Mouse (Mus musculus): ENCODE data around the gene Eif2ak4. TPM values are rescaled to one million over a fixed set of nuclear protein-coding genes. Genes with fewer than 3 reads are reported as not detected.

Gene Eif2ak4
- polyA plus RNA-seq, 1 experiment from 2014 or later: 6.5 TPM

GRCm38 (mm10) chr2:118399751-118400150 is 11.3 kb downstream of the Eif2ak4 start:
- ATAC-seq (replicated peaks; ENCODE audit: extremely low read depth, insufficient read depth, low FRiP score): no peak
- H3K4me2 ChIP-seq (ENCODE audit: low read depth, low read length): no peak overlapping the region
- H3K9ac ChIP-seq (ENCODE audit: low read length): no peak overlapping the region
- 88% methylated on average over 5 of the region's 5 CpGs for WGBS
- H3K4me3 ChIP-seq (ENCODE audit: low read length): no peak overlapping the region
- H3K27ac ChIP-seq (ENCODE audit: low read length): no peak overlapping the region
- no peaks in the 10 kb centered on the region for H3K9me3 ChIP-seq (replicated peaks; ENCODE audit: control insufficient read depth, low read length)
- H3K4me1 ChIP-seq (ENCODE audit: control insufficient read depth, insufficient read depth, low read length): no peaks in the 10 kb centered on the region
- no peaks in the 10 kb centered on the region for H3K27me3 ChIP-seq (ENCODE audit: control insufficient read depth, insufficient read depth, low read length)
- H3K36me3 ChIP-seq (ENCODE audit: control insufficient read depth, insufficient read depth): peaks cover 2% of the 10 kb centered on the region; the same call in 1 of the 2 replicates

GRCm38 (mm10) chr2:118401834-118402727 is 13.7 kb downstream of the Eif2ak4 start:
- Histone ChIP-seq H3K4me2 (ENCODE audit: low read depth, low read length) (no peak overlapping the region), H3K27ac (ENCODE audit: low read length) (no peak overlapping the region), H3K4me1 (ENCODE audit: control insufficient read depth, insufficient read depth, low read length) (no peaks in the 10 kb centered on the region), H3K36me3 (ENCODE audit: control insufficient read depth, insufficient read depth) (peaks cover 2% of the 10 kb centered on the region; the same call in 1 of the 2 replicates), H3K9ac (ENCODE audit: low read length) (no peak overlapping the region), H3K4me3 (ENCODE audit: low read length) (no peak overlapping the region), H3K27me3 (ENCODE audit: control insufficient read depth, insufficient read depth, low read length) (no peaks in the 10 kb centered on the region), H3K9me3 (replicated peaks; ENCODE audit: control insufficient read depth, low read length) (no peaks in the 10 kb centered on the region)
- WGBS: 83% methylated on average over 5 of the region's 5 CpGs
- no peak for ATAC-seq (replicated peaks; ENCODE audit: extremely low read depth, insufficient read depth, low FRiP score)

- H3K4me1 ChIP-seq (ENCODE audit: control insufficient read depth, insufficient read depth, low read length): no peaks in the 10 kb centered on the region
- 83% methylated on average over 5 of the region's 5 CpGs for WGBS
- H3K36me3 ChIP-seq (ENCODE audit: control insufficient read depth, insufficient read depth): peaks cover 8% of the 10 kb centered on the region
- no peak overlapping the region for H3K27ac ChIP-seq (ENCODE audit: low read length)
- ATAC-seq (replicated peaks; ENCODE audit: extremely low read depth, insufficient read depth, low FRiP score): no peak
- no peaks in the 10 kb centered on the region for H3K27me3 ChIP-seq (ENCODE audit: control insufficient read depth, insufficient read depth, low read length)
- H3K4me3 ChIP-seq (ENCODE audit: low read length): no peak overlapping the region
- H3K9me3 ChIP-seq (replicated peaks; ENCODE audit: control insufficient read depth, low read length): no peaks in the 10 kb centered on the region
- H3K9ac ChIP-seq (ENCODE audit: low read length): no peak overlapping the region
- H3K4me2 ChIP-seq (ENCODE audit: low read depth, low read length): no peak overlapping the region
These were observed 15.9 kb downstream of the Eif2ak4 start for GRCm38 (mm10) chr2:118404336-118404735.

GRCm38 (mm10) chr2:118405568-118405967 is 17.1 kb downstream of the Eif2ak4 start:
- Histone ChIP-seq H3K27me3 (ENCODE audit: control insufficient read depth, insufficient read depth, low read length) (no peaks in the 10 kb centered on the region), H3K36me3 (ENCODE audit: control insufficient read depth, insufficient read depth) (peaks cover 10% of the 10 kb centered on the region), H3K4me2 (ENCODE audit: low read depth, low read length) (no peak overlapping the region), H3K4me1 (ENCODE audit: control insufficient read depth, insufficient read depth, low read length) (no peaks in the 10 kb centered on the region), H3K9me3 (replicated peaks; ENCODE audit: control insufficient read depth, low read length) (no peaks in the 10 kb centered on the region), H3K4me3 (ENCODE audit: low read length) (no peak overlapping the region), H3K27ac (ENCODE audit: low read length) (no peak overlapping the region), H3K9ac (ENCODE audit: low read length) (no peak overlapping the region)
- WGBS: 84% methylated on average over 4 of the region's 4 CpGs
- ATAC-seq (replicated peaks; ENCODE audit: extremely low read depth, insufficient read depth, low FRiP score): no peak

- Histone ChIP-seq H3K4me3 (ENCODE audit: low read length) (no peak overlapping the region), H3K4me2 (ENCODE audit: low read depth, low read length) (no peak overlapping the region), H3K27ac (ENCODE audit: low read length) (no peak overlapping the region), H3K27me3 (ENCODE audit: control insufficient read depth, insufficient read depth, low read length) (no peaks in the 10 kb centered on the region), H3K9me3 (replicated peaks; ENCODE audit: control insufficient read depth, low read length) (no peaks in the 10 kb centered on the region), H3K9ac (ENCODE audit: low read length) (no peak overlapping the region), H3K4me1 (ENCODE audit: control insufficient read depth, insufficient read depth, low read length) (no peaks in the 10 kb centered on the region), H3K36me3 (ENCODE audit: control insufficient read depth, insufficient read depth) (peaks cover 19% of the 10 kb centered on the region)
- WGBS: 70% methylated on average over 2 of the region's 2 CpGs
- ATAC-seq (replicated peaks; ENCODE audit: extremely low read depth, insufficient read depth, low FRiP score): no peak
These were observed 18.4 kb downstream of the Eif2ak4 start for GRCm38 (mm10) chr2:118406811-118407210.

GRCm38 (mm10) chr2:118408336-118408895 is 20.0 kb downstream of the Eif2ak4 start:
- Histone ChIP-seq H3K4me1 (ENCODE audit: control insufficient read depth, insufficient read depth, low read length) (no peaks in the 10 kb centered on the region), H3K9ac (ENCODE audit: low read length) (no peak overlapping the region), H3K9me3 (replicated peaks; ENCODE audit: control insufficient read depth, low read length) (no peaks in the 10 kb centered on the region), H3K4me3 (ENCODE audit: low read length) (no peak overlapping the region), H3K27me3 (ENCODE audit: control insufficient read depth, insufficient read depth, low read length) (no peaks in the 10 kb centered on the region), H3K4me2 (ENCODE audit: low read depth, low read length) (no peak overlapping the region), H3K27ac (ENCODE audit: low read length) (no peak overlapping the region), H3K36me3 (ENCODE audit: control insufficient read depth, insufficient read depth) (peaks cover 29% of the 10 kb centered on the region)
- no peak for ATAC-seq (replicated peaks; ENCODE audit: extremely low read depth, insufficient read depth, low FRiP score)
- WGBS: 82% methylated on average over 4 of the region's 4 CpGs

GRCm38 (mm10) chr2:118412821-118413220 is 24.4 kb downstream of the Eif2ak4 start:
- WGBS: 94% methylated on average over 11 of the region's 11 CpGs
- Histone ChIP-seq H3K27me3 (ENCODE audit: control insufficient read depth, insufficient read depth, low read length) (no peaks in the 10 kb centered on the region), H3K4me3 (ENCODE audit: low read length) (no peak overlapping the region), H3K9ac (ENCODE audit: low read length) (no peak overlapping the region), H3K4me2 (ENCODE audit: low read depth, low read length) (no peak overlapping the region), H3K4me1 (ENCODE audit: control insufficient read depth, insufficient read depth, low read length) (no peaks in the 10 kb centered on the region), H3K9me3 (replicated peaks; ENCODE audit: control insufficient read depth, low read length) (no peaks in the 10 kb centered on the region), H3K36me3 (ENCODE audit: control insufficient read depth, insufficient read depth) (peaks cover 43% of the 10 kb centered on the region), H3K27ac (ENCODE audit: low read length) (no peak overlapping the region)
- no peak for ATAC-seq (replicated peaks; ENCODE audit: extremely low read depth, insufficient read depth, low FRiP score)

GRCm38 (mm10) chr2:118415601-118416355 is 27.4 kb downstream of the Eif2ak4 start:
- Histone ChIP-seq H3K27ac (ENCODE audit: low read length) (no peak overlapping the region), H3K4me2 (ENCODE audit: low read depth, low read length) (no peak overlapping the region), H3K4me1 (ENCODE audit: control insufficient read depth, insufficient read depth, low read length) (no peaks in the 10 kb centered on the region), H3K9ac (ENCODE audit: low read length) (no peak overlapping the region), H3K27me3 (ENCODE audit: control insufficient read depth, insufficient read depth, low read length) (no peaks in the 10 kb centered on the region), H3K4me3 (ENCODE audit: low read length) (no peak overlapping the region), H3K9me3 (replicated peaks; ENCODE audit: control insufficient read depth, low read length) (no peaks in the 10 kb centered on the region), H3K36me3 (ENCODE audit: control insufficient read depth, insufficient read depth) (peaks cover 41% of the 10 kb centered on the region)
- no peak for ATAC-seq (replicated peaks; ENCODE audit: extremely low read depth, insufficient read depth, low FRiP score)
- WGBS: 92% methylated on average over 6 of the region's 6 CpGs

- Histone ChIP-seq H3K9me3 (replicated peaks; ENCODE audit: control insufficient read depth, low read length) (no peaks in the 10 kb centered on the region), H3K4me1 (ENCODE audit: control insufficient read depth, insufficient read depth, low read length) (no peaks in the 10 kb centered on the region), H3K9ac (ENCODE audit: low read length) (no peak overlapping the region), H3K36me3 (ENCODE audit: control insufficient read depth, insufficient read depth) (peaks cover 31% of the 10 kb centered on the region), H3K4me3 (ENCODE audit: low read length) (no peak overlapping the region), H3K4me2 (ENCODE audit: low read depth, low read length) (no peak overlapping the region), H3K27me3 (ENCODE audit: control insufficient read depth, insufficient read depth, low read length) (no peaks in the 10 kb centered on the region), H3K27ac (ENCODE audit: low read length) (no peak overlapping the region)
- WGBS: 74% methylated on average over 4 of the region's 4 CpGs
- ATAC-seq (replicated peaks; ENCODE audit: extremely low read depth, insufficient read depth, low FRiP score): no peak
These were observed 29.7 kb downstream of the Eif2ak4 start for GRCm38 (mm10) chr2:118418076-118418475.

All from heart, embryonic 16.5 days (tissue).